Mouse (Mus musculus) T-helper 2 cell (primary cell): Measurements from ENCODE around the gene Tm9sf1.

Experiments
- in situ Hi-C: fragments of 300-600 bp; cut with MboI, MseI; formaldehyde crosslinking; loops from one replicate; pipeline ENCODE4 v1.15.1; 2025; ENCODE audit warnings: high pct_unique_total_duplicates

Tm9sf1 gene

GRCm38 (mm10) chr14:55591331-55591891, 52.2 kb downstream of the Tm9sf1 start, which contains the start of gene Rnf31:
TSS of gene Rnf31 (plus strand) at chr14:55591708.
- in situ Hi-C loops = no loop called here

GRCm38 (mm10) chr14:55590748-55591330, 52.8 kb downstream of the Tm9sf1 start, which contains the start of gene Psme2:
TSS of gene Psme2 (minus strand) at chr14:55591113.
- in situ Hi-C loops = no loop called here

GRCm38 (mm10) chr14:55589771-55590448, 53.7 kb downstream of the Tm9sf1 start:
- in situ Hi-C loops = no loop called here

GRCm38 (mm10) chr14:55589271-55589670, 54.3 kb downstream of the Tm9sf1 start:
- in situ Hi-C loops = no loop called here

GRCm38 (mm10) chr14:55586149-55586548, 57.5 kb downstream of the Tm9sf1 start:
- in situ Hi-C loops = no loop called here
